Mouse (Mus musculus) C2C12 (cell line): ENCODE data around the gene Pirt.

ENCODE experiments used
- CEBPB ChIP-seq: IDR thresholded peaks from one replicate; pipeline ENCODE4 v1.6.1; 2011; ENCODE audit warnings: low read depth, mild to moderate bottlenecking, control low read depth, moderate library complexity
- CTCF ChIP-seq: IDR thresholded peaks from one replicate; pipeline ENCODE4 v1.5.1; 2011; ENCODE audit not compliant: control insufficient read depth, insufficient read depth, insufficient read length
- MAX ChIP-seq: IDR thresholded peaks from one replicate; pipeline ENCODE4 v1.6.1; 2011; ENCODE audit warnings: mild to moderate bottlenecking, control low read depth
- MYOD1 ChIP-seq: IDR thresholded peaks from one replicate; pipeline ENCODE4 v1.6.1; 2011; ENCODE audit warnings: low read depth; ENCODE audit not compliant: control insufficient read depth, insufficient read length

DNA sequence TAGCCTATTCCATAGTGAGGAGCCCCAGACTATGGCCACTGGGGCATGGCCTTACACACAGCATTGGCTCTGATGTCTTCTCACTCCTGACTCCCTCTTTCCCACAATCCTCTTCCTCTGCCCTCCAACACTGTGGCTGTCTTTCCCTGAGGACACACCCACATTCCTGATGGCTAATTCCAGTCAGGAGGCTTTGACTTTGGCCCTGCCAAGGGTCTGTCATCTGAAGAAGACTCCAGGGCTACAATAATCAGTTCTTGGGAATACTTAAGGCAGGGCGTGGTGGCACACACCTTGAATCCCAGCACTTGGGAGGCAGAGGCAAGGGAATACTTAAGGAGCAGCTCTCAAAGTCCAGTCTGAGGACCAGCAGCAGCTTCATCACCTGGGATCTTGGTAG is 56.8 kb downstream of the Pirt start:
- TF ChIP-seq CTCF (no peak), MYOD1 (no peak), CEBPB (no peak), MAX (no peak)
